Mouse (Mus musculus) frontal cortex, postnatal 10 days (tissue): ENCODE measurements around the gene Asf1a.
"Not testable (repeated sequence)": the region's sequence is repeated elsewhere in the genome, so short reads cannot be mapped to it uniquely, and the experiment has no call there.

ENCODE experiments used
- DNase-seq, 2 experiments: peaks; one replicate each; pipeline ENCODE4 v3.0.0; 2022; ENCODE audit warnings: low spot score in 2 of 2, mixed read lengths in 1 of 2

The Asf1a gene

GRCm38 (mm10) chr10:53635246-53635971 lies 38.9 kb downstream of the Asf1a start:
- no peak for DNase-seq

- DNase-seq, result no peak
These were observed 45.0 kb downstream of the Asf1a start for GRCm38 (mm10) chr10:53641507-53641906.

GRCm38 (mm10) chr10:53650683-53651082 lies 54.1 kb downstream of the Asf1a start:
- DNase-seq, result no peak

GRCm38 (mm10) chr10:53654239-53654638 lies 57.7 kb downstream of the Asf1a start:
- not testable (repeated sequence) for DNase-seq
